Mouse (Mus musculus): ENCODE data around the gene Wdsub1.

Gene Wdsub1

GRCm38 (mm10) chr2:59806038-59806437, 76.4 kb downstream of the Wdsub1 start:
- no peak for DNase-seq (ENCODE audit: low spot score in 2 of 2)

- no peak for DNase-seq (ENCODE audit: low spot score in 2 of 2)
Observed at GRCm38 (mm10) chr2:59805595-59805994, 76.8 kb downstream of the Wdsub1 start.

GRCm38 (mm10) chr2:59802722-59803387, 79.5 kb downstream of the Wdsub1 start:
- DNase-seq (ENCODE audit: low spot score in 2 of 2), result no peak
